32 mouse cellular contexts compared by ENCODE assay signal in genomic region chr16:37567113-37568050, GRCm38 (mm10). TPM values are rescaled to one million over a fixed set of nuclear protein-coding genes. Genes with fewer than 3 reads are reported as not detected.
DNase-seq lines count a peak whose midpoint lies in the region; ATAC-seq and TF ChIP-seq lines count a peak whose summit lies in the region.
"Had no signal": no experiment of that assay in that cellular context is flagged by ENCODE, and none has a peak within 500 bp of the region (broad histone marks: within the 10 kb centered on the region; RNA-seq: fewer than 3 reads in every experiment).

No protein-coding gene starts in this region.

- no peak overlapping the region for H3K4me3 ChIP-seq in forebrain, embryonic 12.5 days (replicated peaks)
- H3K4me3 ChIP-seq in forebrain, embryonic 11.5 days (ENCODE audit: low read depth, low read length), result no peak overlapping the region
- H3K4me3 ChIP-seq in liver, postnatal 0 days (ENCODE audit: low read depth, low read length), result no peak overlapping the region
- no peak overlapping the region for H3K4me3 ChIP-seq in liver, embryonic 12.5 days
- no peak overlapping the region for H3K4me3 ChIP-seq in forebrain, embryonic 16.5 days (replicated peaks; ENCODE audit: low read length)
- H3K4me3 ChIP-seq: embryonic facial prominence, embryonic 13.5 days; heart, embryonic 15.5 days; intestine, embryonic 15.5 days; limb, embryonic 10.5 days; limb, embryonic 15.5 days; megakaryocyte, embryonic 14.5 days; neural tube, embryonic 13.5 days had no signal

- H3K36me3 ChIP-seq in forebrain, embryonic 12.5 days (replicated peaks), result peaks cover 1% of the 10 kb centered on the region
- no peaks in the 10 kb centered on the region for H3K36me3 ChIP-seq in forebrain, embryonic 11.5 days (ENCODE audit: control insufficient read depth, insufficient read depth, low read length)
- peaks cover 10% of the 10 kb centered on the region for H3K36me3 ChIP-seq in liver, postnatal 0 days (replicated peaks; ENCODE audit: insufficient read depth, low read length)
- peaks cover 35% of the 10 kb centered on the region for H3K36me3 ChIP-seq in liver, embryonic 12.5 days
- no peaks in the 10 kb centered on the region for H3K36me3 ChIP-seq in forebrain, embryonic 16.5 days (ENCODE audit: control insufficient read depth, insufficient read depth)
- H3K36me3 ChIP-seq: intestine, embryonic 15.5 days; limb, embryonic 15.5 days had no signal

- no peaks in the 10 kb centered on the region for H3K27me3 ChIP-seq in forebrain, embryonic 12.5 days
- H3K27me3 ChIP-seq in forebrain, embryonic 11.5 days (ENCODE audit: control insufficient read depth, insufficient read depth, low read length), result no peaks in the 10 kb centered on the region
- no peaks in the 10 kb centered on the region for H3K27me3 ChIP-seq in liver, postnatal 0 days (ENCODE audit: insufficient read depth, low read length)
- no peaks in the 10 kb centered on the region for H3K27me3 ChIP-seq in liver, embryonic 12.5 days (replicated peaks)
- no peaks in the 10 kb centered on the region for H3K27me3 ChIP-seq in forebrain, embryonic 16.5 days (replicated peaks; ENCODE audit: control insufficient read depth, insufficient read depth, low read length)
- H3K27me3 ChIP-seq: embryonic facial prominence, embryonic 13.5 days; heart, embryonic 15.5 days; intestine, embryonic 15.5 days; limb, embryonic 15.5 days; megakaryocyte, embryonic 14.5 days; neural tube, embryonic 13.5 days; Patski had no signal

- H3K4me2 ChIP-seq in forebrain, embryonic 12.5 days, result no peak overlapping the region
- no peak overlapping the region for H3K4me2 ChIP-seq in forebrain, embryonic 11.5 days (ENCODE audit: low read depth, low read length, severe bottlenecking)
- no peak overlapping the region for H3K4me2 ChIP-seq in liver, postnatal 0 days (ENCODE audit: low read depth, low read length)
- no peak overlapping the region for H3K4me2 ChIP-seq in liver, embryonic 12.5 days
- H3K4me2 ChIP-seq in forebrain, embryonic 16.5 days (ENCODE audit: low read length), result no peak overlapping the region
- H3K4me2 ChIP-seq: embryonic facial prominence, embryonic 13.5 days; heart, embryonic 15.5 days; intestine, embryonic 15.5 days; limb, embryonic 15.5 days; neural tube, embryonic 13.5 days had no signal

- 0 out of 2 replicates have a peak overlapping the region, but pooled peaks have one; percentile 8 for H3K27ac ChIP-seq in forebrain, embryonic 12.5 days
- no peak overlapping the region for H3K27ac ChIP-seq in forebrain, embryonic 11.5 days (ENCODE audit: low read depth, low read length)
- peak overlapping the region; percentile 63; the same call in 1 of the 2 replicates for H3K27ac ChIP-seq in liver, postnatal 0 days (ENCODE audit: low read depth)
- no peak overlapping the region for H3K27ac ChIP-seq in liver, embryonic 12.5 days
- H3K27ac ChIP-seq in forebrain, embryonic 16.5 days (ENCODE audit: low read length), result no peak overlapping the region
- H3K27ac ChIP-seq: embryonic facial prominence, embryonic 13.5 days; heart, embryonic 15.5 days; intestine, embryonic 15.5 days; kidney, postnatal 0 days; limb, embryonic 10.5 days; limb, embryonic 15.5 days; neural tube, embryonic 13.5 days had no signal

- no peak for DNase-seq in forebrain, embryonic 11.5 days (ENCODE audit: low spot score)
- no peak for DNase-seq in liver, postnatal 0 days
- peak; percentile 7 for DNase-seq in Muller cell, postnatal 12 days (ENCODE audit: inconsistent ontology term)
- DNase-seq: adrenal gland, postnatal 25 days; cerebellum, adult 18-20 months; cerebellum, postnatal 10 days; gastrocnemius, postnatal 10 days; kidney, adult 8-10 months; kidney, postnatal 4 days; layer of hippocampus, adult 9-11 months; lung, postnatal 36 days; thymus, postnatal 25 days had no signal

- WGBS in forebrain, embryonic 12.5 days, result 74% methylated on average over 12 of the region's 12 CpGs
- WGBS in forebrain, embryonic 11.5 days, result 84% methylated on average over 12 of the region's 12 CpGs
- WGBS in liver, postnatal 0 days (ENCODE audit: insufficient replicate concordance), result 76% methylated on average over 12 of the region's 12 CpGs
- WGBS in liver, embryonic 12.5 days (ENCODE audit: insufficient replicate concordance), result 84% methylated on average over 12 of the region's 12 CpGs
- 71% methylated on average over 12 of the region's 12 CpGs for whole genome bisulfite sequencing in forebrain, embryonic 16.5 days

- TF ChIP-seq CTCF in liver, postnatal 0 days (IDR thresholded peaks at IDR 0.05; ENCODE audit: low read depth), result no peak

- no peak for ATAC-seq in forebrain, embryonic 12.5 days (ENCODE audit: low FRiP score)
- ATAC-seq in forebrain, embryonic 11.5 days (replicated peaks; ENCODE audit: low FRiP score), result no peak
- peak; percentile 89 for ATAC-seq in liver, postnatal 0 days
- ATAC-seq in liver, embryonic 12.5 days, result no peak
- ATAC-seq in forebrain, embryonic 16.5 days, result peak; percentile 51
- ATAC-seq in megakaryocyte, adult 5-6 weeks (ENCODE audit: poor library complexity, severe bottlenecking), result no peak
- ATAC-seq: hindbrain, embryonic 16.5 days; intestine, embryonic 15.5 days; Patski had no signal

- H3K9ac ChIP-seq in forebrain, embryonic 12.5 days, result no peak overlapping the region; the same call in 1 of the 2 replicates
- H3K9ac ChIP-seq in forebrain, embryonic 11.5 days (ENCODE audit: low read length), result no peak overlapping the region
- H3K9ac ChIP-seq in liver, postnatal 0 days (replicated peaks), result no peak overlapping the region
- no peak overlapping the region for H3K9ac ChIP-seq in liver, embryonic 12.5 days
- no peak overlapping the region for H3K9ac ChIP-seq in forebrain, embryonic 16.5 days (replicated peaks; ENCODE audit: low read depth, low read length)
- H3K9ac ChIP-seq: embryonic facial prominence, embryonic 13.5 days; heart, embryonic 15.5 days; intestine, embryonic 15.5 days; limb, embryonic 15.5 days; neural tube, embryonic 13.5 days had no signal

- H3K9me3 ChIP-seq in forebrain, embryonic 12.5 days, result no peaks in the 10 kb centered on the region
- H3K9me3 ChIP-seq in forebrain, embryonic 11.5 days (ENCODE audit: control insufficient read depth, low read length), result no peaks in the 10 kb centered on the region
- H3K9me3 ChIP-seq in liver, postnatal 0 days (ENCODE audit: low read length), result no peaks in the 10 kb centered on the region
- H3K9me3 ChIP-seq in liver, embryonic 12.5 days (replicated peaks), result no peaks in the 10 kb centered on the region
- H3K9me3 ChIP-seq in forebrain, embryonic 16.5 days (ENCODE audit: control insufficient read depth, low read length), result no peaks in the 10 kb centered on the region
- H3K9me3 ChIP-seq: embryonic facial prominence, embryonic 13.5 days; heart, embryonic 15.5 days; intestine, embryonic 15.5 days; limb, embryonic 10.5 days; limb, embryonic 15.5 days; neural tube, embryonic 13.5 days had no signal

- peaks cover 11% of the 10 kb centered on the region for H3K4me1 ChIP-seq in forebrain, embryonic 12.5 days
- H3K4me1 ChIP-seq in forebrain, embryonic 11.5 days (replicated peaks; ENCODE audit: control insufficient read depth, insufficient read depth, low read length), result no peaks in the 10 kb centered on the region
- 0 out of 2 replicates have a peak, but pooled peaks cover 7% of the 10 kb centered on the region for H3K4me1 ChIP-seq in liver, postnatal 0 days (ENCODE audit: insufficient read depth)
- peaks cover 8% of the 10 kb centered on the region for H3K4me1 ChIP-seq in liver, embryonic 12.5 days
- H3K4me1 ChIP-seq in forebrain, embryonic 16.5 days (replicated peaks; ENCODE audit: control insufficient read depth, insufficient read depth, low read length), result peaks cover 6% of the 10 kb centered on the region
- H3K4me1 ChIP-seq: megakaryocyte, embryonic 14.5 days had no signal

- TF ChIP-seq EP300 in liver, postnatal 0 days (IDR thresholded peaks at IDR 0.05; ENCODE audit: low read depth), result no peak

RNA-seq across cellular contexts. Expression of gene Hgd, which starts 12.6 kb away (rescaled TPM):
- 0.23 and 0.45 TPM in 2 replicates for polyA plus RNA-seq in forebrain, embryonic 12.5 days (2016; fragmentation: Nextera tagmentation; extraction: Ambion mirVana)
- 0.28 TPM in 1 of 2 replicates, not detected in the other for polyA plus RNA-seq in forebrain, embryonic 11.5 days (2014; fragmentation: Nextera tagmentation; extraction: Ambion mirVana)
- polyA plus RNA-seq in liver, postnatal 0 days (2015; fragmentation: Nextera tagmentation; extraction: Ambion mirVana), result 131 and 153 TPM in 2 replicates
- polyA plus RNA-seq in liver, embryonic 12.5 days (2016; fragmentation: Nextera tagmentation; extraction: Ambion mirVana), result 17.8 and 19.5 TPM in 2 replicates
- 0.19 and 0.23 TPM in 2 replicates for polyA plus RNA-seq in forebrain, embryonic 16.5 days (2015; fragmentation: Nextera tagmentation; extraction: Ambion mirVana)
- total RNA-seq in megakaryocyte, adult 5-6 weeks (2015), result not detected in 2 replicates
- total RNA-seq in megakaryocyte, adult 5-6 weeks (2017), result not detected in 2 replicates
- total RNA-seq: adrenal gland, postnatal 25 days; common myeloid progenitor, adult 5-6 weeks; G1E; heart, postnatal 25 days; left cerebral cortex, postnatal 10 days had no signal
- polyA plus RNA-seq: G1E; hindbrain, embryonic 11.5 days; hindbrain, embryonic 16.5 days; stomach, embryonic 14.5 days had no signal

RNA-seq across cellular contexts. Expression of gene Rabl3, which starts 27.7 kb away (rescaled TPM):
- 34.5 and 35.1 TPM in 2 replicates for polyA plus RNA-seq in forebrain, embryonic 12.5 days (2016; fragmentation: Nextera tagmentation; extraction: Ambion mirVana)
- polyA plus RNA-seq in forebrain, embryonic 11.5 days (2014; fragmentation: Nextera tagmentation; extraction: Ambion mirVana), result 39.2 and 42.3 TPM in 2 replicates
- 14.2 and 14.9 TPM in 2 replicates for polyA plus RNA-seq in liver, postnatal 0 days (2015; fragmentation: Nextera tagmentation; extraction: Ambion mirVana)
- 19.8 and 20.8 TPM in 2 replicates for polyA plus RNA-seq in liver, embryonic 12.5 days (2016; fragmentation: Nextera tagmentation; extraction: Ambion mirVana)
- 16.6 and 17.0 TPM in 2 replicates for polyA plus RNA-seq in forebrain, embryonic 16.5 days (2015; fragmentation: Nextera tagmentation; extraction: Ambion mirVana)
- 9.6 and 12.2 TPM in 2 replicates for total RNA-seq in megakaryocyte, adult 5-6 weeks (2015)
- 5.6 and 7.4 TPM in 2 replicates for total RNA-seq in megakaryocyte, adult 5-6 weeks (2017)

RNA-seq across cellular contexts. Expression of gene Gtf2e1, which starts 27.8 kb away (rescaled TPM):
- 49.3 and 52.6 TPM in 2 replicates for polyA plus RNA-seq in forebrain, embryonic 12.5 days (2016; fragmentation: Nextera tagmentation; extraction: Ambion mirVana)
- polyA plus RNA-seq in forebrain, embryonic 11.5 days (2014; fragmentation: Nextera tagmentation; extraction: Ambion mirVana), result 56.5 and 60.9 TPM in 2 replicates
- 5.8 and 5.9 TPM in 2 replicates for polyA plus RNA-seq in liver, postnatal 0 days (2015; fragmentation: Nextera tagmentation; extraction: Ambion mirVana)
- 18.1 and 18.3 TPM in 2 replicates for polyA plus RNA-seq in liver, embryonic 12.5 days (2016; fragmentation: Nextera tagmentation; extraction: Ambion mirVana)
- 40.4 and 46.0 TPM in 2 replicates for polyA plus RNA-seq in forebrain, embryonic 16.5 days (2015; fragmentation: Nextera tagmentation; extraction: Ambion mirVana)
- total RNA-seq in megakaryocyte, adult 5-6 weeks (2015), result 7.3 and 10.2 TPM in 2 replicates
- 14.4 and 14.6 TPM in 2 replicates for total RNA-seq in megakaryocyte, adult 5-6 weeks (2017)

Comparison
In these comparisons a context has a peak if more than half of its experiments do, and no peak if none do; other contexts are left out.
1. ATAC-seq: peak in liver, postnatal 0 days (single experiment) and forebrain, embryonic 16.5 days (single experiment); none in forebrain, embryonic 12.5 days (single experiment), forebrain, embryonic 11.5 days (single experiment), liver, embryonic 12.5 days (single experiment) and megakaryocyte, adult 5-6 weeks (single experiment).
2. H3K27ac ChIP-seq: peak in forebrain, embryonic 12.5 days (single experiment) and liver, postnatal 0 days (single experiment); none in forebrain, embryonic 11.5 days (single experiment), liver, embryonic 12.5 days (single experiment) and forebrain, embryonic 16.5 days (single experiment).
3. RNA of gene Hgd, which starts 12.6 kb away (polyA plus RNA-seq): 131 to 153 TPM in liver, postnatal 0 days and 17.8 to 19.5 TPM in liver, embryonic 12.5 days; 0.23 to 0.45 TPM in forebrain, embryonic 12.5 days, 0.28 TPM in forebrain, embryonic 11.5 days and 0.19 to 0.23 TPM in forebrain, embryonic 16.5 days; every median in the first group is over 10 times any median in the second.